Mouse (Mus musculus) left cerebral cortex, adult 11 months (tissue): Measurements from ENCODE around the gene Cyld.

Experiments
- DNase-seq: peaks from one replicate; pipeline ENCODE4 v3.0.0; 2022; ENCODE audit warnings: low spot score

Cyld gene

DNA sequence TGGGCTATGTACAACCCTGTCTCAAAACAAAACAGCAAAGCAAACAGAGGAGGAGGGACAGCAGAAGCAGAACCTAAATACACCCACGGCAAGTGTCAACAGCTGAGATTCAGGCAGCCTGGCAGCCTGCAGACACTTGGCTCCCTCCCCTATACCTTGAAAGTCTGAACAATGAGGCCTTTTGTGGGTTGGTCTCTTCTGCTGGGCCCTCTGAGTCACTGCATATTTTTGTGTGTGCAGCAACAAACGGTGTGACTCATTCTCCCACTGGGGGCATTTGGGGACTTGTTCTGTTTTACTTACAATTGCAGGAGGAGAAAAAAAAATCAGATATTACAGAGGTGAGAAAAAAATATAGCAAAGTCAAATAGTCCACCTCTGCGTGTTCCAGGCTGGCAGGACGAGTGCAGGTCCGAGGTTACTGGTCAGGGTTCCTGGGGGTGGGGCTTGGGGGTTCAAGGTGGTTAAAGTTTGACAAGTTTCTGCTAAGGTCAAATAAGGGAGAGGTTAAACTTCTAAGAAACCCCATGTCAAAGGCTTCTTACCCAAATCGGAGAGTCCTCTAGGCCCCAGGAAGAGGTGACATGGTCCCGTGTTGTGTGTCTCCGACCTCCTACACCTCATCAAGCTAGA lies 96.0 kb downstream of the Cyld start:
- peak; percentile 55 for DNase-seq

DNA sequence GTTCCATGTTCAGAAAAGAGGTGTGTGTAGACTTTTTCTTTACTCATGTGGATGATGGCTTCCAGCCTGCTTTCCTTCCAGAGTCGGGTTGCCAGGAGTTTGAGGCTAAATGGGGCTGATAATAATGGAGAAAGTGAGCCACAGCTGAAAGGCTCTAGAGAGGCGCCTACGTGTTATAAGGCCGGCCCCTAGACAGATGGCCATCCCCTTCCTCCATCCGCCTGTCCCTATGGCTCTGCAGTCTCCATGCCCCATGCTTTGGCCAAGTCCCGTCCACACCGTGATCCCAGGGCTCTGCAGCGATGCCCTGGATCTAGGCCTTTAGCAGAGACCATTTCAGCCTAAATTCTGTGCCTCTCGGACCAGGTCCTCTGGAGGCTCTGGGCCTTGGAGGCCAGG lies 96.5 kb downstream of the Cyld start:
- DNase-seq, result no peak

DNA sequence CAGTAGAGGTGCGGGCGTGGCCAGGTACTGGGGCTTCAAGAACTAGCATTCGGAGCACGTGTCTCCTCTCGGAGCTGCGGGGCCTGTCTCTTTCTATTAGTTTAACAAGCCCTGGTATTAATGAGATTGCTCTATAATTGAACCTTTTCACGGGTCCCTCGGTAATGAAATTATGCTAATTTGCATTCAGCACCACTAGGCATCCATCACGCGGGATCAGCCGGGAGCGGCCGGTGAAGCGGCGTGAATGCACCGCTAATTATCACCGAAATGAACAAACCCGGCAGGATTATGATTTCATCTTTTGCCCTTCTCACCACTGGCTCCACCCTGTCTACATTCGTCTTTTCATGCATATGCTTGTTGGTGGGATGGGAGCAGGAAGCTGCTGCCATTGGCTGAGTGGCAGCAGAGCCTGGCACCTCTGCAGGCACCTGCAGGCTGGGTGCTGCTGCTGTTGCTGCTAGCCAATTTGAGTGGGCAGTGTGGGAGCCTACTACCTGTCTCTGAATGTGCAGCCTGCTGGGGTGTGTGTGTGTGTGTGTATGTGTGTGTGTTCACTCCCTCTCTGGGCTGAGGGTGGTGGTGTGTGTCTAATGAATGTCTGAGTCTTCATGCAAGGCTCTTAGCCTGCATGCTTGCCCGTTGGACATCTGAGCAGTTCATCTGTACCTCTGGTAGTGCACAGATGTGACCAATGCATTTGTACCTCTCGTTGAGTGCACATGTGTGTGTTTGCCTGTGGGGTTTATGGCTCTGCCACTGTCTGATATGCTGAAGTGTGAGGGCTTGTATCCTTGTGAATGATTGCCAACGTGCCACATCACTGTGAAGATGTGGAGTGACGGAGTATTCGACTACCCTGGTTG lies 97.2 kb downstream of the Cyld start:
- DNase-seq, result peak; percentile 17

DNA sequence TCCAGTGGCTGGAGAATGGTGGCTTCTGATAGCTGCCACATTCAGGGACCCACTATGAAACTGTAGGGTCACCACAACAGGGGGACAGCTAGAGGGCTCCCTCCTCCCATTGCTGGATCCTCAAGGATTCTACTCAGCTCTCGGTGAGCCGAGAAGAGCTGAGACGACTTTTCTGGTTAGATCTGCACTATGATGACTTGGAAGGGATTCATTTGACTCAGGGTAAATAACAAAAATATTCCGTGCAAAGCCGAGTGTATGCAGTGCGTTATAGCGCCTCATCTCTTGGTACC lies 97.7 kb downstream of the Cyld start:
- DNase-seq, result no peak

DNA sequence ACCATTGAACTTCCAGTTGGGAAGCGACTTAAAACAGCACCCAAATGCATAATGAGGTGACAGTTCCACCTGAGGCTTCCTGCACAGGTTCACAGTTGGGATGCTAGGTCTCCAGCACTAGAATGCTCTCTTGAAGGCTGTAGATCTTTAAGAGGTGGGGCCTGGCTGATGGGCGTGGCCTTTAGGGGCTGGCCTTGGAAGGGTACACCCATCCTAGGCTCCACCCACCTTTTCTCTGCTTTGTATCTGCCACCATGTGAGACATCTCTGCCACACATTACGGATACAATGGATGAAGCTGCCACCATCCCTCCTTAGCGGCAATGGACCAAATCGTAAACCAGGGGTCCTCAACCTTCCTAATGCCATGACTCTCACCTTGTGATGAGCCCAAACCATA lies 99.1 kb downstream of the Cyld start:
- DNase-seq, result no peak

DNA sequence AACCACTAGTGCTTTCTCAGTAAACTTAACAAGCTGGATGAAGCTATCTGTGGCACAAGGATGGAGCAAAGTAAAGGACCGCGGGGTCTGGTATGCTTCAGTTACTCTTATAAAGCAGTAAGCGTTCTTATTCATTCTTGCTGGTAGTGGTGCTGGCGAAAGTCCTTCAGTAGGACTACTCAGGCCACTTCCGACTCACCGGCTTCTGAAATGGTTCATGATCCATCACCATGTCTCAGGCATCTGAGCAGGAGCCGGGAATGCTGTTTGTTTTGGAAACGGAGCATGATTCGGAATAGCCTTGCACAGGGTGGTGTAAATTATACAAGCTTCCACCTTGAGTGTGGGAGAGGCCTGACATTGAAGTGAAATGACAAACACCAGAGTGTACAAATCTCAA lies 99.8 kb downstream of the Cyld start:
- DNase-seq, result no peak
